Mouse (Mus musculus): ENCODE measurements around the gene Agbl4.

The Agbl4 gene

DNA sequence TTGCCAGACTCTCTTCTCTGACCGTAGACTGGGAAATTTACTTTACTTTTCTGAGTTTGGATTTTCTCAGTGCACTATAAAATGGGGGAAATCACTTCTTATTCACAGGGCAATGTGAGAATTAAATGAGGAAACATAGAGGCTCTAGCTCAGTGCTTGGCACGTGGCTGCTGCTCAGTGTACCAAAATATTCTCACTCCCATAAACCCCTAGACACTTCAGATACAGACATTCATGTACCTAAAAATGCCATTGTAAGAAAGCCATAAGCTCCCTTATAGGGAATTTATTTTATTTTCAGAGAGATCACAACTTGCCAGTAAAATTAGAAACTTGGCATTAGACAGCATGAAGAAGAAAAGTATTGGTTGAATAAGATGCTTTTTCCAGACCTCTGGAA, 883.5 kb downstream of the Agbl4 start:
- DNase-seq (ENCODE audit: low spot score): no peak

DNA sequence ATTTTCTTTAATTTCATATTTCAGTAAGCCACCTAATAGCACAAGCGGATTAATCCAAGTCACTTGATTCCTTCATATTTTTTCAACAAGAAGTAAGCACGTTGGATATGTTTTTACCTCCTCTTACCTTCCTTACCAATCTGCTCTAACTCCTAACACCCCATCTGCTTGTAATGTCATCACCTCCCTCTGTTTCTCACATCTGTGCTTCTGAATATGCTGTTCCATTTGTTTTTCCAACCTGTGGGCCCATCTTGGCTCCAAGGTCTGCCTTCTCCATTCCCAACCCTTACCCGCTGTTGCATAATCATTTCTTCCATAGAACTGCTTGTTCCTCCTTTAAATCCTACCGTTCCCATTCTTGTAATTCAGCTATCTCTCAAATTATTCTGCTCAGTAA, 884.4 kb downstream of the Agbl4 start:
- no peak for DNase-seq (ENCODE audit: low spot score)

DNA sequence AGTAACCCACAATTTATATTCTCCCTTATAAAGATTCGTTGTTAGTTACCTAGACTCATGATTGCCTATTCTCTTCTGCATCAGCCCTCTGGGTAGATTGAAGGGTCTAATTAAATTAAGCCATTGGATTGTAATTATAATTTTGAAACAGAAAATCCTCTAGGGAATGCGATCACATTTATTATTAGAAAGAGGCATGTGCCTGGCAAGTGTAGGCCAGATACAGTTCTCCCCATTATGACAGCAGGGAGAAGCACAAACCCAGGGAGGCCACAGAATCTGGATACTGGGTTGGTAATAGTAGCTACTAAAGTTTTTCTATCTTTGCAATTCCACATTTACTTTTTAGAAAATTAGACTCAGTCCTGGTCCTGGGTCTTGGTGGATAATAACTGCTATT, 887.2 kb downstream of the Agbl4 start:
- no peak for DNase-seq (ENCODE audit: low spot score)

DNA sequence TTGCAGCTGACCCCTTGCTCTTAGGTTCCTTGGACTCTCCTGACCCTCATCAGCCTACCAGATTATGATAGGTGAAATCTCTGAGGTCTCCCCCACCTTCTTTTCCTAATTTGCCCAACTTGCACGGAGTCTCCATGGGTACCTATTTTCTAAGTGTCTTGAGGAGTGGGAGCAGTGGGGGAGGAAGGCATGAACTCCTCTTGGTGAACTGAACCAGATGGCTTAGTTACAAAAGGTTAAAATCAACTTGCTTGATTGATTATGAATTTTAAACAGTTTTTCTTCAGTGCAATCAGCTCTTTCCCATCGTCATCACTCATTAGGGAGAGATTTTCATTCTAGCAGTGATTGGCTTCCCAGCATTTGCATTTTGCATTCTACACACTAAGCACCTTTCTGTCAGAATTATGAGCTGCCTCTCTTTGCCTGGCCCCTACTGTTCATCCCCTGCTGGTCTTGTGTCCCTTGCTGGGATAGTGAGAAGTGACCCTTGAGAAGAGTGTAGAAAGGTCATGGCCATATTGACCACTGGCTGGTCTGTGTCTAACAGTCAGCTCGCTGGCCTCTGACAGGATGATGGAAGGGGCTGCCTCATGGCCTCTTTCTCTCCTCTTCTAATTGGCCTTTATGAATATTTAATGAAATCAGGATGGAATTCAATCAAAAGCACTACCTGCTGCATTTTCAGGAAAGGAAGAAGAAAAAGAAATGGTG, 897.2 kb downstream of the Agbl4 start:
- DNase-seq (ENCODE audit: low spot score): no peak

DNA sequence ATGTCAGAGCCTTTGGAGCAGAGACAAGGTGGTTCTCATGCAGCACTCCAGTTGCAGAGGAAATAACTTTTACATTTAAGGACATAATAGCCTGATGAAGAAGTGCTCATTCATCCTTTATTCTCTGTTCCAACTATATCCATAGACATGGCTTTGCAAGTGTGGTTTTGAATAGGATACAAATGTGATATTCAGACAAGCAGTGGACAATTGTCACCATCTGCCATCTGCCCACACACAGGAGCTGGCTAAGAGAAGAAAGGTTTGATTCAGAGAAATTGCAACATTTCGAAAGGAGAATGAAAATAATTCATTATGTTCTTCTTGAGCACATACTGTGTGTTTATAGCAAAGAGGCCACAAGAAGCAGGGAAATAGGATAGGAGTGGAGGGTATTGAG, 909.1 kb downstream of the Agbl4 start:
- no peak for DNase-seq (ENCODE audit: low spot score)

DNA sequence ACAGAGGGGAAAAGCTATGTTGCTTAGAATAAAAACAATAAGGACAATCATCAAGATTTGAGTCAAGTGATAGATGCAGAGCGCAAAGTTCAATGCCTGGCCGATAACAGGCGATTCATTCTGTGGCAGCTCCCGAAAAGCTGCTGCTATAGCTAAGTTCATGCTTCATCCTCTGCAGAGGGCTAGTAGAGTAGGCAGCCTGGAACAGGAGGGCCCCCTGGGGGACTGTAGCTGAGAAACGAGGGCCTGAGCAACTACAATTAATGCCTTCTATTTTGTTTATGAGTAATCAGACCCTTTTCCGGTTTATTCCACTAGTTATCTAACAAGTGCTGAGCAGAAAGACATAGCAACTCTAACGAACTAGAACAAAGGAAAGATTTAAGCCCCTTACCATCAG, 909.7 kb downstream of the Agbl4 start:
- no peak for DNase-seq (ENCODE audit: low spot score)

DNA sequence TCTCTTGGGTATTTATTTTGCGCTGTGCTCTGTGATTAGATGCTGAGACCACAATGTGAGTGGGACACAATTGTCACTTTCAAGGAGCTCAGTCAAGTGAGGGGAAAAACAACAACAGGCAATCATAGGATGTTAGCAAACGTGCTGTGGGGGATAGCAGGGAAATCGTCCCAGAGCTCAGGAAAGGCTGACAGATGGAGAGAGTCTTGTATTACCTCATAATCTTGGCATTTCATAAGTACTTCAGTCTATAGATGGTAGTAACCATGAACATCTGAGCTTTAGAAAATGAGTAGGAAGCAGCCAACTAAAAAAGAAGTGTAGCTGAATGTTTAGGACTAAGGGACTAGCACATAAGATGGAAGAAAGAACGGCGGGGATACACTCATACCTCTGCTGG, 910.2 kb downstream of the Agbl4 start:
- DNase-seq (ENCODE audit: low spot score): no peak

DNA sequence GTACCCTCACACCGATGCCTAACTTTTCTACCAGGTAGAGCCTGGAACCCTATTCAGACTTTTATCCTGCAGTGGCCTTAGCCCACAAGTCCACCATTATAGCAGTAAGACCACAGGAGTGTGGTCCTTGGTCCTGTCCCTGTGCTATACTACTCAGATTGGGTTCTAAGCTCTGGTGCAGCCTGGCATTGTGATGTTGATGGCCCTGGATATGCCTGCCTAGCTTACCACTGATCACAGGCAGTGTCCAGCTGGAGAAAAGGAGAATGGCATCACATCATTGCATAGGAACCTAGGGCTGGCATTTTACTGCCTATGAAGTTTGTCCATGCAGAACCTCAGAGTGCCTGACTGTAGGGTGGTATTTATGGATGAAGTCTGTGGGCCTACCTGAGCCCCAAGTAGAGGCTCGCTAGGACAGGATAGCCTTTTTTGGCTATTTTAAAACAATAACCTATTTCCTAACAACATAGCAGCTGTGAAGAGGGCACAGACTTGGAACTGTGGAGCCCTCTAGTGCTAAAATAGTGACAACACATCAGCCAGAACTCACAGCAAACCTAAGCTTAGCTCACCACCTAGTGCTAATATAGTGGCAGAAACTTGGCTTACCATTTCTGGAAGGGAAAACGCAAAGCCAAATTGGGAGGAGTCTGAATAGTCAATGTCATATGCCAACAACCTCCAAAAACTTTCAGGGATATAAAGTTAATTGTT, 911.3 kb downstream of the Agbl4 start:
- DNase-seq (ENCODE audit: low spot score): no peak

DNA sequence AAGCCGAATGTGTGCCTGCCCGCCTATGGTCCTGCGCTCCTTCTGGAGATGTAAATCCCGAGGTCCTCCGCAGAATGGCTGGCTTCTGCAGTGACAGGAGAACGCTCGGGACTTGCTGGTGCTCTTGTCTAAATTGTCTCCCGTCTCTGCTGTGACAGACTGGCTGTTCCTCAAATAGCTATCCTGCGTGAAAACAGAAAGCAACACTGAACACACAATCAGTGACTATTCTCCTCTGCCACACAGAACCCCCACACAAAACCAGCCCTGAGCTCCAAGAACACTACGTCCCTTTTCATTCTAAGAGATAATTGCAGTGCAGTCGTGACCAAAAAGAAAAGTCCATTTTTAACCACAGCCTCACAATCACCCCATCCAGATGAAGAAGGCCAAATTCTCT, 929.6 kb downstream of the Agbl4 start:
- no peak for DNase-seq (ENCODE audit: low spot score)

DNA sequence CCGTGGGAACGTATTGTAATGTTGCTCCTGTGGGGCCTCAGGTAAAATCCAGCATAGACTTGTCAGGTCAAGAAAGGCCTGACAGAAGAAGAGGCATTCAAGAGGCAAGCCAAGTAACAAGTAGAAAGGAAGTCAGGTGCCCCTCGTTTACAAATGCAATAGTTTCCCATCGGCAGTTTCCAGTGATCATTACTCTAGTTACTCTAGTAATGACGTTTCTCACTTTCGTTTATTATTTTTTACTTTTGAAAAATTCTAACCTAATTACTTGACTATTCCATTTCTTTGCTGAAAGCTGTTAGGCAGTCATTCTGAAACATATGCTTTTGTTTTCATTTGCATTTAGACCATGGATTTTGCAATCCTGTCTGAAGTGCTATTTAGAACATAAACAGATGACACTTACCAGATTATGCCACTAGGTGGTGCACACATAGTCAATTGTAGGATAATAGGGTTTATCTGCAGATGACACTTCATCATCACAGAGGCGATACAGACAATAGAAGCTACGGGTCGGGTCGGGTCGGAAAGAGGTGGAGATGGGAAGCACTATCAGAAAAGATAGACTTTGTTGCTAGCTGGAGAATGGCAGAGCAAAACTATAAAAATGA, 930.4 kb downstream of the Agbl4 start:
- no peak for DNase-seq (ENCODE audit: low spot score)

DNA sequence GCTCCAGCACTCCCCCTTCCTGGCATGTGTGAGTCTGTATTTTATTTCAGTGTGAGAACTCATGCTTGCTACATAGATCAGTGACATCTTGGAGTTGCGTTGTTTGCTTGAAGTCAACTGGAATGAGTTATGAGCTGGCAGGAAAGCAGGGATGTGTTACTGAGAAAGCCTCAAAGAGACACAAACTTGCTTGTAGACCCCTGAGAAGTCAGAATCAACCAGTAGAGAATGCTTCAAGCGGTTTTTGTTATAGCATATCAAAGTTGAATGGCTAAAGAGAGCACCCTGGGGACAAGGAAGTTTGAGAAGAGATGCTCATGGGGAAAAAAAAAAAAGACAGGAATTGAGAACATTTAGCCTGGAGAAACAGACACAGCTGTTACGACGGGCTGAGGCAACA, 932.0 kb downstream of the Agbl4 start:
- DNase-seq (ENCODE audit: low spot score): no peak

DNA sequence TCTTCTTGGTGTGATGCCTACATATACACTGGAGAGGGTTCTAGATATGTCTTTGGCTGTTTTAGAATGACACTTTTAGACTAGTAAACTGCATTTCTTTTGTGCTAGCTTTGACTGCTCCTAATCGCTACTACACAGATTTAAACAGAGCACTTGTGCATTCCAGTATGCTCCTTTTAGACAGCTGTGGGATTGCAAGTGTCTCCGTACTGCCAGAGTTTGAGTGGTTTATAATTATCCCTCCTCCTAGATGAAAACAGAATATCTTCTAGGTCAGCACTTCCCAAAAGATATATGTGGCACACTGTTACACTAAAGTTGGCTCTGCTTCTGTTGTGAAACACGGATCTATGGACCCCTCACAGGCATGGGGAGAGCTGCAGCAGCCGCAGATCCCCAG, 935.4 kb downstream of the Agbl4 start:
- DNase-seq (ENCODE audit: low spot score): no peak

DNA sequence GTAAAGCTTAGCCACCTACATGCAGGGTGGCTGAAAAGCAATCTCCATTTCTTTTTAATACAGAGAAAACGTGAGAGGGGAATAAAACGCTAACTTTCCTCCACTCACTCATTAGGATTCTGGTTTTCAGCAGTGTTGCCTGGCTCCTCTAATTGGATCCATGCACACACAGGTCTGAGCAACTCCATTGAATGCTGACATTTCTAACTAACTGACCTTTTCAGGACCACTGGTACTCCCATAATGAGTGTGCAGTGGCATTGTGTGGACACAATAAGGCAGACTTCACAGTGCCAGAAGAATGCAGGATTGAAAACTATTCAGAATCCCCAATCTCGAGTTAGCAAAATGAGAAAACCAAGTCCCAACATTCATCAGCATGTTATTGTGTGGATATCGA, 952.5 kb downstream of the Agbl4 start:
- DNase-seq (ENCODE audit: low spot score): no peak

DNA sequence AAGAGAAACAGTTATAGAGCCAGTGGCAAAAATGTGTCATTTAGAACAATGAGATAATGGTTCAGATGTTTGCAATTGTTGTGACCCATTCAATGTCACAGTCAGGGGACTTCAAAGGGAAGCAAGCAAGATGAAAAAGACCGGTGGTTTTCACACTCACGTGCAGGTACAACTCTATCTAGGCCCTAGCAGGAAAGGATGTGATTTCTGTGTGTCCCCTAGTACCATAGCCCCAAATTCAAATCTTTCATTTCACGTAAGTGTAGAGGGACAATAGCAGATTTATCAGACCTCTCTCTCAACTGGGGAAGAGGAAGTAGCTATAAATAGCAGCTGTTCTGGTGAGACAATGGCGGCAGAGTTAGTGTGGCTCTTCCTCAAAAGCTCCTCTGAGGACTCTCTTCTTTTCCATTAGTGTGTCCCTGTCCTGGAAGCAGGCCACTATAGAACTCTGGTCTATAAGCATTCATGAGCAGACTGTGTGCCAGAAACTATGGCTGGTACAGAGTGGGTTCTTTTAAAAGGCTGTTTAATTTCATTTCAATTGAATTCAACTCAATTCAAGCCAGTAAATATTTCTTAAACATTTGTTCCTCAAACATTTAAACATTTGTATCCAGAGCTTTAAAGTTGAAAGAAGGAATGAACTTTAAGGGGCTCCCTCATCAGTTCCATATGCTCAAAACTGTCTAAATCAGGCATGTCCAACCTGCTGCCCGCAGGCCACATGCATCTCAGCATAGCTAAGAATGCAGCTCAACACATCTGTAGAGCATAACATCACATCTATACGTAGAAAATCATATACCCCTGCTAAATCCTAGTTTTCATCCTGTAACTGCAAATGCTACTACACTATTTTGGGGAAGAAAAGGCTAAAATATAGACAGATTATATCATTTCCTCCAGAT, 953.4 kb downstream of the Agbl4 start:
- no peak for DNase-seq (ENCODE audit: low spot score)

DNA sequence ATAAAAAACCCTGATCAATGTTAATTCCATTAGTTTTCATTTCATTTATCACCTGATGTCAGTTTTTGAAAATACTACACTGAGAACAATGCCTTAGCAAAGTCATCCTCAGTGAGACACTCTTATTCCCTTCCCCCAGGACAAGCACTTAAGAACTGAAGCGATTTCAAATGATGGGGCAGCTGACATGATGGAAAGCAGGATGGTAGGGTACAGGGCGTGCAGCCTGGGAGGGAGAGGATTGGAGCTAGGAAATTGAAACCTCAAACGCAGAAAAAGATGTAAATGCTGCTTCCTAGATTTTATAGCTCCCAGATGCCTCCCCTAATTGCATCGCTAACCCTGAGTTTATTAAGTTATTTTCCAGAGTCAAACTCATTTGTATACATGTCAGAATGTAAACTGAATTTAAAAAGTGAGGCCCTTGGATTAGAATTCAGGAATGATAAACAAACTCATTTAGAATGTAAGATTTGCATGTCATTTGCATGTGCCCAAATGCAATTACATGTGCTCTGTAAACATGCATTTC, 959.2 kb downstream of the Agbl4 start:
- no peak for DNase-seq (ENCODE audit: low spot score)

DNA sequence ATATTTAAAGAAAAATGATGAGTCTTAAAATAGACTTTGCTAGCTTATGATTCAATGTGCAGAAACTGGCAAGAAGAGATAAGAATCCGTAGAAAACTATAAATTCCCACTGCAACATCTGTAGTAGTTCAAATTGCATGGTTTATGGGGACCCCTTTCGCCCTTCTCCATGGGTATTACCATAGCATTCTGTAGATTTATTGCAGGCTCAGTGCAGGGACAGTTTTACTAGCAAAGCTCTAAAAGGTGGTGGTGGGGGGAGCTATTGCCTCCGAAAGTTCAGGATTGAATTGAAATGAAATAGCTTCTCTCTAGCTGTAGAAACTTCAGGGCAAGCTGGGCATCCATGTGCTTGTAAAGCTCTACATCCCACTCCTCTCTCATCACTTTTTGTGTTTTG, 959.7 kb downstream of the Agbl4 start:
- DNase-seq (ENCODE audit: low spot score): no peak

DNA sequence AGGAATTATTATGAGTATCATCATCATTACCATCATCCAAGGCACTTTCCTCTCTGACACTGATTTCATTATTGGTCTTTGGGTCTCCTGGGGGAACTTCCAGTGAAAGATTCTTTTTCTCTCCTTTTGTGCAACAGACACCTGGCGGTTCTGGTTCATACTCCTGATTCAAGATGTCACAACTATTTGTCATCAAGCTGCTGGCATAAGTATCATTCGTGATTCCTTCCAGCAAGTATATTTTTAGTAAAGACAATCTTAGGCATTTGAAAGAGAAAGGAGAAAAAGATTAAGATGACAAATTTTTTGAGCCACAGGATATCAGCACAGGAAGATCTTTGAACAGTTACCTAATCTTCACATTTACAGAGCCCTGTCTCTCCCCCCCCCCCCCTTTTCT, 966.7 kb downstream of the Agbl4 start:
- no peak for DNase-seq (ENCODE audit: low spot score)

DNA sequence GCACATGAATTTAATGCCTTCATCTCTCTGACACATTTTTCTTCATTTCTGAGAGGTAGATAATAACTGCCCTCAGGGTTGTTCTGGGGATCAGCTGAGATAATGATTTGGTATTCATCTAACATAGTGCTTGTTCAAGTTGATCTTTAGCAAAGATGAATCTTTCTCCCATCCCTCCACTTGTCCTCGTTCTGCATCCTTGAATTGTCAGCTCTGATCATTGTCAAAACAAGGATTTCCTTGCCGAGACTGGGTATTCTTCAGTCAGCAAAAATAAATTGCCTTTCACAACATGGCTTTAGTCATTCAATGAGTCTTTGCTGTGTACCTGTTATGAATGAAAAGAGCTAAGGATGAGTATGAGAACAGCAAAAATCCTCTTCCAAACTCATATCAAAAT, 970.3 kb downstream of the Agbl4 start:
- no peak for DNase-seq (ENCODE audit: low spot score)

DNA sequence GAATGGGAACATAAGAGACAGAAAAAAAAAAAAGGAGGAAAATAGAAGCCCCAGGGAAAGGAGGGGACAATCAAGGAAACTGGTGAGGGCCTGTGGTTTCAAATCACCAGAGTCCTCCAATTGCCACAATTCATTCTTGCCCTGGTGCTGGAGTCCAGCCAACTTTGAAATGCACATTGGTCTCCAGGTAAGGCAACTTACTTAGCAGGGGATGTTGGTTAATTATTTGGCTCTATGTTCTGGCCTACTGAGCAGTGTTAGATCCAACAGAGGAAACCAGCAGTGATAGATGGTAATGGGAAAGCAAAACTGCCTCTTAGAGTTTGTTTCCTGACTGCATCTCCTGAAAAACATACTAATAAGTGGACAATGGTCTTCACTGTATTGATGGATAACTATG, 979.7 kb downstream of the Agbl4 start:
- DNase-seq (ENCODE audit: low spot score): no peak

DNA sequence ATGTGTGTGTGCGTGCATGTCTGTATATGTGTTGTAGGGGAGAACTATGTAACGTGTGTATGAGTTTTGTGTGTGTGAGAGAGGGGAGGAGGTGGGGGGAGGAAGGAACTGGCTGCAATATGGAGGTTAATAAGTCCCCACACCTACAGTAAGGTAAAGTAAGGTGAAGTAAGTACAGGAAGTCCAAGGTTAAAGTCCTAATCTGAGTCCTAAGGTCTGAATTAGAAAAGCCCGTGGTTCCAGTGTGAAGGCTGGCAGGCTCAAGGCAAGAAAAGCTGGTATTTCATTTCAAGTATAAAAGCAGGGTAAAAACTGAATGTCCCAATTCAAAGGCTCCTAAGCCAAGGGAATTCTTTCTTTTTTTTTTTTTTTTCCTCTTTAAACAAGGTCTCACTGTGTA, 980.6 kb downstream of the Agbl4 start:
- no peak for DNase-seq (ENCODE audit: low spot score)

DNA sequence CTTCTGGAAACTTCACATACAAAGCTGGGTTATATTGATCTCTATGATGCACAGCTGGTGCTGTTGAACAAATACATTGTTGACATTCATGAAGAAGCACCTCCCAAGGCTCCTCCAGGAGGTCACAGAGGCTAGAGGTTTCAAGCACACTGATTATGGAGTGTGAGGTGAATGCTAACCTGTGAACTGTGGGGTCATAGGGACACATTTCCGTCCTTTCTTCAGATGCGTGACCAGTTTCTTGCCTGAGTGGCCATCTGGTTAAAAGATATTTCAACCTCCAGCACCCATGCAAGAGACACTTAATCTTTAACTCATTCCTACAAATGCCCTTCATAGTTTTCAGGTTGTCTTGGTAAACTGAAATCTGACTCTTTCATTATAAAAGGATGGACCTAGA, 985.6 kb downstream of the Agbl4 start:
- no peak for DNase-seq (ENCODE audit: low spot score)

DNA sequence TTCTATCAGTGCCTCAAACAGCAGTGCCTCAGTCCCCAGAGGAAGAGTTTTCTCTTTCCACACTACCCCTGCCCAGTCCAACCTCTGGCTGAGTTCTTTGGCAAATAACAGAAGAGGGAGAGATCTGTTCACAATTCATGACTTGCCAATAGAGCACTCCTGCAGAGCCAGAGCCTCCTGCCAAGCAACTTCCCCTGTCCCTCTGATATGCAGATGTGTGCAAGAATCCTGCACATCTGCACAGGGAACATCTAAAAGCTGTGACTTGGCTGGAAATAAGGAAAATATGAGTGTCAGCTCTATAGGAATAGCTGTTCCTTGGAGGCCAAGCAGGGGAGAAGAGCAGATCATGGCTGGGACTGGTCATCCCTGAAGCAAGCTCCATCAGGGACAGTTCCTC, 993.3 kb downstream of the Agbl4 start:
- DNase-seq (ENCODE audit: low spot score): no peak

Data from spleen, adult 12 weeks (tissue).